Mouse (Mus musculus) hindbrain, postnatal 0 days (tissue): ENCODE results near the gene Gse1. TPM values are rescaled to one million over a fixed set of nuclear protein-coding genes. Genes with fewer than 3 reads are reported as not detected.
A peak's percentile ranks its signal among the peaks of the same experiment; 100 is the strongest.

Experiments used
- ATAC-seq: fragments of 200-750 bp; cut with Nextera tagmentation; 2 replicates; pipeline ENCODE4 v1.8.0; 2017; ENCODE audit warnings: mild to moderate bottlenecking, moderate TSS enrichment, moderate library complexity
- DNase-seq: peaks from one replicate; pipeline ENCODE4 v3.0.0-alpha.2; 2015; ENCODE audit warnings: low spot score
- H3K27ac ChIP-seq: fragments of 300-500 bp; sonication (generic); 2 replicates; pipeline ENCODE4 v1.5.1; 2014; ENCODE audit warnings: mild to moderate bottlenecking
- H3K27me3 ChIP-seq: fragments of 300-500 bp; sonication (generic); 2 replicates; pipeline ENCODE4 v1.6.1; 2014; ENCODE audit warnings: low read length, mixed read lengths; ENCODE audit not compliant: insufficient read depth
- H3K36me3 ChIP-seq: fragments of 300-500 bp; sonication (generic); 2 replicates; pipeline ENCODE4 v1.6.1; 2014; ENCODE audit warnings: low read length, mixed read lengths; ENCODE audit not compliant: insufficient read depth
- H3K4me1 ChIP-seq: fragments of 300-500 bp; sonication (generic); 2 replicates; pipeline ENCODE4 v1.6.1; 2014; ENCODE audit warnings: antibody characterized with exemption, low read length, mixed read lengths; ENCODE audit not compliant: insufficient read depth
- H3K4me2 ChIP-seq: fragments of 300-500 bp; sonication (generic); 2 replicates; pipeline ENCODE4 v1.6.1; 2014; ENCODE audit warnings: low read depth, mild to moderate bottlenecking, low read length, moderate library complexity, mixed read lengths
- H3K4me3 ChIP-seq: fragments of 300-500 bp; sonication (generic); 2 replicates; pipeline ENCODE4 v1.5.1; 2014; ENCODE audit warnings: low read length
- H3K9ac ChIP-seq: fragments of 300-500 bp; sonication (generic); replicated peaks from 2 replicates; pipeline ENCODE4 v1.6.1; 2014; ENCODE audit warnings: mild to moderate bottlenecking, low read length, moderate library complexity, mixed read lengths
- H3K9me3 ChIP-seq: fragments of 300-500 bp; sonication (generic); 2 replicates; pipeline ENCODE4 v1.6.1; 2016; ENCODE audit warnings: low read length, mixed read lengths
- CTCF ChIP-seq: IDR thresholded peaks from 2 replicates; pipeline ENCODE4 v1.5.1; 2016; ENCODE audit warnings: antibody characterized with exemption, control low read depth, low read depth
- WGBS: fragments of 180-500 bp; shearing (Covaris S2); extraction: QIAGEN DNeasy Blood & Tissue Kit; methylation state at CpG from one replicate; pipeline ENCODE4 v1.1.7; 2014; 5-methylcytosine and 5-hydroxymethylcytosine counted together
- polyA plus RNA-seq: library from polyadenylated mRNA; unstranded; fragments of >200 nt; fragmentation: Nextera tagmentation; extraction: Ambion mirVana; gene quantifications from 2 replicates; pipeline ENCODE4 v1.2.1, GENCODE M21; 2015
- total RNA-seq: library from RNA; depleted of rRNA; stranded (reverse); fragments of >200 nt; gene quantifications from 2 replicates; pipeline ENCODE4 v1.2.3, GENCODE M21; 2014

The Gse1 gene
- total and polyA plus RNA-seq, 2 experiments from 2014 or later, result 13.4 to 48.3 TPM

- Histone ChIP-seq H3K9me3 (no peaks in the 10 kb centered on the region), H3K4me1 (peaks cover 43% of the 10 kb centered on the region), H3K27ac (peak overlapping the region; percentile 81), H3K4me3 (no peak overlapping the region), H3K9ac (0 out of 2 replicates have a peak overlapping the region, but pooled peaks have one; percentile 18), H3K4me2 (peak overlapping the region; percentile 34), H3K36me3 (no peaks in the 10 kb centered on the region), H3K27me3 (no peaks in the 10 kb centered on the region)
- peak; percentile 56 for TF ChIP-seq CTCF
- DNase-seq (peak; percentile 93), ATAC-seq (peak; percentile 85)
- WGBS, result 7% methylated on average over 33 of the region's 33 CpGs
Measured at GRCm38 (mm10) chr8:120416522-120417394, 188.5 kb downstream of the Gse1 start.

GRCm38 (mm10) chr8:120418188-120418587, 189.9 kb downstream of the Gse1 start:
- TF ChIP-seq CTCF, result no peak
- Histone ChIP-seq H3K27ac (no peak overlapping the region), H3K27me3 (no peaks in the 10 kb centered on the region), H3K4me2 (no peak overlapping the region), H3K9me3 (no peaks in the 10 kb centered on the region), H3K36me3 (no peaks in the 10 kb centered on the region), H3K9ac (no peak overlapping the region), H3K4me1 (peaks cover 38% of the 10 kb centered on the region), H3K4me3 (no peak overlapping the region)
- no peak for ATAC-seq
- 48% methylated on average over 5 of the region's 5 CpGs for WGBS
- DNase-seq, result no peak

GRCm38 (mm10) chr8:120419675-120420074, 191.4 kb downstream of the Gse1 start:
- ATAC-seq, result no peak

GRCm38 (mm10) chr8:120420226-120420625, 192.0 kb downstream of the Gse1 start:
- no peak for DNase-seq
- no peak for TF ChIP-seq CTCF
- Histone ChIP-seq H3K9me3 (no peaks in the 10 kb centered on the region), H3K9ac (no peak overlapping the region), H3K4me3 (no peak overlapping the region), H3K4me2 (no peak overlapping the region), H3K27me3 (no peaks in the 10 kb centered on the region), H3K4me1 (peaks cover 44% of the 10 kb centered on the region), H3K27ac (no peak overlapping the region), H3K36me3 (no peaks in the 10 kb centered on the region)
- no peak for ATAC-seq
- 78% methylated on average over 5 of the region's 5 CpGs for WGBS

More at GRCm38 (mm10) chr8:120419675-120420074, 191.4 kb downstream of the Gse1 start:
- 70% methylated on average over 9 of the region's 9 CpGs for WGBS
- Histone ChIP-seq H3K36me3 (no peaks in the 10 kb centered on the region), H3K4me2 (no peak overlapping the region), H3K9me3 (no peaks in the 10 kb centered on the region), H3K9ac (no peak overlapping the region), H3K27ac (no peak overlapping the region), H3K4me3 (no peak overlapping the region), H3K27me3 (no peaks in the 10 kb centered on the region), H3K4me1 (peaks cover 39% of the 10 kb centered on the region)
- no peak for TF ChIP-seq CTCF
- no peak for DNase-seq

GRCm38 (mm10) chr8:120421638-120422037, 193.4 kb downstream of the Gse1 start:
- H3K9me3 ChIP-seq, result no peaks in the 10 kb centered on the region
- H3K36me3 ChIP-seq, result no peaks in the 10 kb centered on the region
- DNase-seq (peak; percentile 52), ATAC-seq (no peak)
- no peak for TF ChIP-seq CTCF
- no peaks in the 10 kb centered on the region for H3K27me3 ChIP-seq
- H3K4me3 ChIP-seq, result no peak overlapping the region
- no peak overlapping the region for H3K9ac ChIP-seq
- 26% methylated on average over 9 of the region's 9 CpGs for WGBS
- no peak overlapping the region for H3K27ac ChIP-seq
- no peak overlapping the region for H3K4me2 ChIP-seq
- H3K4me1 ChIP-seq, result peaks cover 45% of the 10 kb centered on the region

- Histone ChIP-seq H3K9ac (no peak overlapping the region), H3K27me3 (no peaks in the 10 kb centered on the region), H3K36me3 (no peaks in the 10 kb centered on the region), H3K9me3 (no peaks in the 10 kb centered on the region), H3K4me3 (no peak overlapping the region), H3K27ac (no peak overlapping the region), H3K4me2 (no peak overlapping the region), H3K4me1 (peaks cover 46% of the 10 kb centered on the region)
- ATAC-seq (no peak), DNase-seq (no peak)
- 86% methylated on average over 8 of the region's 8 CpGs for WGBS
- TF ChIP-seq CTCF, result no peak
Measured at GRCm38 (mm10) chr8:120422236-120422635, 194.0 kb downstream of the Gse1 start.

- Histone ChIP-seq H3K36me3 (no peaks in the 10 kb centered on the region), H3K9me3 (no peaks in the 10 kb centered on the region), H3K4me3 (no peak overlapping the region), H3K4me2 (no peak overlapping the region), H3K9ac (no peak overlapping the region), H3K27me3 (no peaks in the 10 kb centered on the region), H3K27ac (peak overlapping the region; percentile 51), H3K4me1 (peaks cover 46% of the 10 kb centered on the region)
- no peak for ATAC-seq
- no peak for TF ChIP-seq CTCF
- no peak for DNase-seq
- WGBS, result 36% methylated on average over 7 of the region's 7 CpGs
Measured at GRCm38 (mm10) chr8:120423576-120423975, 195.3 kb downstream of the Gse1 start.
